Mouse (Mus musculus) midbrain, embryonic 13.5 days (tissue): ENCODE results near the gene Zfp512. TPM values are rescaled to one million over a fixed set of nuclear protein-coding genes. Genes with fewer than 3 reads are reported as not detected.
"Not testable (repeated sequence)": the region's sequence is repeated elsewhere in the genome, so short reads cannot be mapped to it uniquely, and the experiment has no call there.

ENCODE experiments used
- ATAC-seq: fragments of 200-750 bp; cut with Nextera tagmentation; 2 replicates; pipeline ENCODE4 v1.8.0; 2017; ENCODE audit warnings: mild to moderate bottlenecking, moderate TSS enrichment, moderate library complexity
- H3K27ac ChIP-seq: fragments of 300-500 bp; sonication (generic); 2 replicates; pipeline ENCODE4 v1.5.1; 2015; ENCODE audit warnings: inconsistent platforms, mild to moderate bottlenecking, moderate library complexity
- H3K27me3 ChIP-seq: fragments of 300-500 bp; sonication (generic); 2 replicates; pipeline ENCODE4 v1.6.1; 2015; ENCODE audit warnings: mild to moderate bottlenecking, inconsistent platforms
- H3K36me3 ChIP-seq: fragments of 300-500 bp; sonication (generic); 2 replicates; pipeline ENCODE4 v1.6.1; 2015; ENCODE audit warnings: mild to moderate bottlenecking, inconsistent platforms
- H3K4me1 ChIP-seq: fragments of 300-500 bp; sonication (generic); replicated peaks from 2 replicates; pipeline ENCODE4 v1.6.1; 2015; ENCODE audit warnings: inconsistent platforms
- H3K4me2 ChIP-seq: fragments of 300-500 bp; sonication (generic); replicated peaks from 2 replicates; pipeline ENCODE4 v1.6.1; 2015; ENCODE audit warnings: moderate library complexity, mild to moderate bottlenecking, inconsistent platforms
- H3K4me3 ChIP-seq: fragments of 300-500 bp; sonication (generic); replicated peaks from 2 replicates; pipeline ENCODE4 v1.5.1; 2015; ENCODE audit warnings: mild to moderate bottlenecking, inconsistent platforms
- H3K9ac ChIP-seq: fragments of 300-500 bp; sonication (generic); replicated peaks from 2 replicates; pipeline ENCODE4 v1.6.1; 2015; ENCODE audit warnings: mild to moderate bottlenecking, inconsistent platforms
- H3K9me3 ChIP-seq: fragments of 300-500 bp; sonication (generic); 2 replicates; pipeline ENCODE4 v1.6.1; 2016; ENCODE audit warnings: mild to moderate bottlenecking, inconsistent platforms
- WGBS: fragments of 180-500 bp; shearing (Covaris S2); methylation state at CpG from one replicate; pipeline ENCODE4 v1.1.7; 2015; 5-methylcytosine and 5-hydroxymethylcytosine counted together
- polyA plus RNA-seq: library from polyadenylated mRNA; unstranded; fragments of >200 nt; fragmentation: Nextera tagmentation; extraction: Ambion mirVana; gene quantifications from 2 replicates; pipeline ENCODE4 v1.2.1, GENCODE M21; 2015

Zfp512 gene
- polyA plus RNA-seq, 1 experiment from 2014 or later, result 124 TPM

- H3K27me3 ChIP-seq, result no peaks in the 10 kb centered on the region
- H3K4me1 ChIP-seq, result peaks cover 14% of the 10 kb centered on the region
- H3K9ac ChIP-seq, result no peak overlapping the region
- no peak overlapping the region for H3K4me2 ChIP-seq
- no peak overlapping the region for H3K4me3 ChIP-seq
- no peak overlapping the region for H3K27ac ChIP-seq
- 22% methylated on average over 1 of the region's 1 CpGs for WGBS
- H3K36me3 ChIP-seq, result peaks cover 8% of the 10 kb centered on the region
- no peaks in the 10 kb centered on the region for H3K9me3 ChIP-seq
- ATAC-seq, result no peak
These were observed 39.8 kb downstream of the Zfp512 start for GRCm38 (mm10) chr5:31492031-31492430.

GRCm38 (mm10) chr5:31494513-31495297, 42.5 kb downstream of the Zfp512 start, which contains the start of gene Gpn1:
Gene Gpn1 (plus strand): TSS chr5:31494741.
- H3K27ac ChIP-seq, result no peak within 1 kb of the TSS; the same call in 1 of the 2 replicates
- H3K9me3 ChIP-seq, result no peaks in the 10 kb centered on the region
- no peaks in the 10 kb centered on the region for H3K27me3 ChIP-seq
- peak within 1 kb of the TSS; percentile 87 for H3K4me2 ChIP-seq
- ATAC-seq, result peak; percentile 100
- H3K9ac ChIP-seq, result peak within 1 kb of the TSS; percentile 79
- H3K4me1 ChIP-seq, result peaks cover 14% of the 10 kb centered on the region
- H3K4me3 ChIP-seq, result peak within 1 kb of the TSS; percentile 78
- peaks cover 33% of the 10 kb centered on the region for H3K36me3 ChIP-seq
- WGBS, result under 1% methylated on average over 49 of the region's 49 CpGs

- H3K4me1 ChIP-seq, result no peaks in the 10 kb centered on the region
- no peak for ATAC-seq
- 96% methylated on average over 10 of the region's 10 CpGs for WGBS
- no peaks in the 10 kb centered on the region for H3K27me3 ChIP-seq
- no peaks in the 10 kb centered on the region for H3K9me3 ChIP-seq
- H3K9ac ChIP-seq, result no peak overlapping the region
- H3K4me3 ChIP-seq, result no peak overlapping the region
- peaks cover 91% of the 10 kb centered on the region for H3K36me3 ChIP-seq
- H3K27ac ChIP-seq, result no peak overlapping the region
- H3K4me2 ChIP-seq, result no peak overlapping the region
These were observed 52.6 kb downstream of the Zfp512 start for GRCm38 (mm10) chr5:31504843-31505242.

GRCm38 (mm10) chr5:31512481-31512880, 60.2 kb downstream of the Zfp512 start:
- Histone ChIP-seq H3K27me3 (no peaks in the 10 kb centered on the region), H3K9me3 (no peaks in the 10 kb centered on the region), H3K27ac (no peak overlapping the region), H3K9ac (no peak overlapping the region), H3K36me3 (peaks cover 93% of the 10 kb centered on the region), H3K4me3 (no peak overlapping the region), H3K4me2 (no peak overlapping the region), H3K4me1 (no peaks in the 10 kb centered on the region)
- no peak for ATAC-seq
- WGBS, result 97% methylated on average over 1 of the region's 1 CpGs

GRCm38 (mm10) chr5:31520556-31520955, 68.3 kb downstream of the Zfp512 start:
- Histone ChIP-seq H3K27me3 (no peaks in the 10 kb centered on the region), H3K9ac (no peak overlapping the region), H3K9me3 (no peaks in the 10 kb centered on the region), H3K36me3 (peaks cover 72% of the 10 kb centered on the region), H3K4me1 (peaks cover 9% of the 10 kb centered on the region), H3K27ac (no peak overlapping the region), H3K4me3 (no peak overlapping the region), H3K4me2 (no peak overlapping the region)
- WGBS, result 95% methylated on average over 6 of the region's 6 CpGs
- no peak for ATAC-seq

GRCm38 (mm10) chr5:31526354-31527116, 74.3 kb downstream of the Zfp512 start, which contains the start of gene Slc4a1ap:
Gene Slc4a1ap (plus strand): TSS chr5:31526995.
- H3K9ac ChIP-seq, result peak within 1 kb of the TSS; percentile 92
- no peaks in the 10 kb centered on the region for H3K9me3 ChIP-seq
- peak within 1 kb of the TSS; percentile 84 for H3K27ac ChIP-seq
- ATAC-seq, result peak; percentile 86
- peak within 1 kb of the TSS; percentile 98 for H3K4me3 ChIP-seq
- under 1% methylated on average over 28 of the region's 28 CpGs for WGBS
- peaks cover 37% of the 10 kb centered on the region for H3K36me3 ChIP-seq
- H3K4me2 ChIP-seq, result peak within 1 kb of the TSS; percentile 99
- H3K4me1 ChIP-seq, result peaks cover 34% of the 10 kb centered on the region
- H3K27me3 ChIP-seq, result no peaks in the 10 kb centered on the region

- Histone ChIP-seq H3K27me3 (no peaks in the 10 kb centered on the region), H3K9ac (peak overlapping the region; percentile 92), H3K4me3 (peak overlapping the region; percentile 98), H3K27ac (peak overlapping the region; percentile 84; the same call in 1 of the 2 replicates), H3K4me2 (peak overlapping the region; percentile 99), H3K9me3 (no peaks in the 10 kb centered on the region), H3K4me1 (peaks cover 34% of the 10 kb centered on the region), H3K36me3 (peaks cover 38% of the 10 kb centered on the region)
- ATAC-seq, result peak; percentile 76
- 5% methylated on average over 40 of the region's 40 CpGs for WGBS
These were observed 75.0 kb downstream of the Zfp512 start for GRCm38 (mm10) chr5:31527117-31527680.

GRCm38 (mm10) chr5:31527707-31528106, 75.5 kb downstream of the Zfp512 start, which contains the start of gene Supt7l:
Gene Supt7l (minus strand): TSS chr5:31527807.
- WGBS, result 78% methylated on average over 11 of the region's 11 CpGs
- not testable (repeated sequence) for ATAC-seq, H3K9me3 ChIP-seq, H3K27me3 ChIP-seq
- H3K4me3 ChIP-seq, result peak within 1 kb of the TSS; percentile 98
- H3K4me1 ChIP-seq, result peaks cover 34% of the 10 kb centered on the region
- peak within 1 kb of the TSS; percentile 92 for H3K9ac ChIP-seq
- peak within 1 kb of the TSS; percentile 84 for H3K27ac ChIP-seq
- peak within 1 kb of the TSS; percentile 99 for H3K4me2 ChIP-seq
- peaks cover 38% of the 10 kb centered on the region for H3K36me3 ChIP-seq

GRCm38 (mm10) chr5:31528560-31528959, 76.3 kb downstream of the Zfp512 start:
- H3K9me3 ChIP-seq, result no peaks in the 10 kb centered on the region
- no peak overlapping the region for H3K4me3 ChIP-seq
- peak overlapping the region; percentile 99 for H3K4me2 ChIP-seq
- H3K36me3 ChIP-seq, result peaks cover 44% of the 10 kb centered on the region
- no peak for ATAC-seq
- no peak overlapping the region for H3K27ac ChIP-seq
- 61% methylated on average over 2 of the region's 2 CpGs for WGBS
- peaks cover 34% of the 10 kb centered on the region for H3K4me1 ChIP-seq
- H3K9ac ChIP-seq, result no peak overlapping the region
- H3K27me3 ChIP-seq, result no peaks in the 10 kb centered on the region
